Comparison of ENCODE assay signal across 9 mouse cellular contexts in genomic region chr4:62735878-62736277, GRCm38 (mm10).
DNase-seq lines count a peak whose midpoint lies in the region; ATAC-seq and TF ChIP-seq lines count a peak whose summit lies in the region.
"Had no signal": no experiment of that assay in that cellular context is flagged by ENCODE, and none has a peak within 500 bp of the region (broad histone marks: within the 10 kb centered on the region; RNA-seq: fewer than 3 reads in every experiment).

No protein-coding gene starts in this region.

- DNase-seq in forebrain, postnatal 0 days = peak; percentile 2
- DNase-seq in midbrain, postnatal 0 days (ENCODE audit: low spot score) = peak; percentile 56
- DNase-seq in thymus, postnatal 0 days (ENCODE audit: low spot score) = no peak
- DNase-seq in frontal cortex, postnatal 14 days (ENCODE audit: low spot score in 2 of 2) = no peak
- DNase-seq: embryo, embryonic 11 days had no signal

- H3K27ac ChIP-seq in forebrain, postnatal 0 days (ENCODE audit: low read depth, low read length) = no peak overlapping the region
- H3K27ac ChIP-seq in forebrain, embryonic 12.5 days = no peak overlapping the region
- H3K27ac ChIP-seq in midbrain, postnatal 0 days (ENCODE audit: low read depth, low read length) = no peak overlapping the region
- no peak overlapping the region for H3K27ac ChIP-seq in midbrain, embryonic 13.5 days
- peak overlapping the region; percentile 84 for H3K27ac ChIP-seq in heart, embryonic 13.5 days (replicated peaks)
- peak overlapping the region; percentile 81 for H3K27ac ChIP-seq in stomach, embryonic 15.5 days

- H3K9me3 ChIP-seq in forebrain, postnatal 0 days (ENCODE audit: low read length) = no peaks in the 10 kb centered on the region
- no peaks in the 10 kb centered on the region for H3K9me3 ChIP-seq in forebrain, embryonic 12.5 days
- no peaks in the 10 kb centered on the region for H3K9me3 ChIP-seq in midbrain, postnatal 0 days (ENCODE audit: low read length)
- no peaks in the 10 kb centered on the region for H3K9me3 ChIP-seq in midbrain, embryonic 13.5 days
- no peaks in the 10 kb centered on the region for H3K9me3 ChIP-seq in heart, embryonic 13.5 days
- H3K9me3 ChIP-seq in stomach, embryonic 15.5 days = no peaks in the 10 kb centered on the region

- H3K27me3 ChIP-seq in forebrain, postnatal 0 days (ENCODE audit: insufficient read depth, low read length) = no peaks in the 10 kb centered on the region
- H3K27me3 ChIP-seq in forebrain, embryonic 12.5 days = no peaks in the 10 kb centered on the region
- H3K27me3 ChIP-seq in midbrain, postnatal 0 days (ENCODE audit: insufficient read depth, low read length) = no peaks in the 10 kb centered on the region
- no peaks in the 10 kb centered on the region for H3K27me3 ChIP-seq in midbrain, embryonic 13.5 days
- no peaks in the 10 kb centered on the region for H3K27me3 ChIP-seq in heart, embryonic 13.5 days (replicated peaks)
- no peaks in the 10 kb centered on the region for H3K27me3 ChIP-seq in stomach, embryonic 15.5 days (replicated peaks)

- ATAC-seq in forebrain, postnatal 0 days = peak; percentile 44; the same call in 1 of the 2 replicates
- no peak for ATAC-seq in forebrain, embryonic 12.5 days (ENCODE audit: low FRiP score)
- no peak for ATAC-seq in midbrain, postnatal 0 days (ENCODE audit: low FRiP score)
- ATAC-seq in midbrain, embryonic 13.5 days = no peak
- ATAC-seq in heart, embryonic 13.5 days (ENCODE audit: extremely low read depth, insufficient number of reproducible peaks, low FRiP score, low TSS enrichment) = no peak
- no peak for ATAC-seq in stomach, embryonic 15.5 days (ENCODE audit: insufficient read depth, low FRiP score, low read depth)

- H3K4me1 ChIP-seq in forebrain, postnatal 0 days (ENCODE audit: insufficient read depth) = 0 out of 2 replicates have a peak, but pooled peaks cover 7% of the 10 kb centered on the region
- peaks cover 10% of the 10 kb centered on the region for H3K4me1 ChIP-seq in forebrain, embryonic 12.5 days
- no peaks in the 10 kb centered on the region; the same call in 1 of the 2 replicates for H3K4me1 ChIP-seq in midbrain, postnatal 0 days (ENCODE audit: insufficient read depth, low read length)
- H3K4me1 ChIP-seq in midbrain, embryonic 13.5 days (replicated peaks) = peaks cover 17% of the 10 kb centered on the region
- H3K4me1 ChIP-seq in heart, embryonic 13.5 days = peaks cover 85% of the 10 kb centered on the region
- peaks cover 53% of the 10 kb centered on the region for H3K4me1 ChIP-seq in stomach, embryonic 15.5 days

- no peak overlapping the region for H3K4me2 ChIP-seq in forebrain, postnatal 0 days (ENCODE audit: low read depth)
- no peak overlapping the region for H3K4me2 ChIP-seq in forebrain, embryonic 12.5 days
- H3K4me2 ChIP-seq in midbrain, postnatal 0 days (ENCODE audit: low read depth, low read length, poor library complexity, severe bottlenecking) = no peak overlapping the region
- no peak overlapping the region for H3K4me2 ChIP-seq in midbrain, embryonic 13.5 days (replicated peaks)
- H3K4me2 ChIP-seq in heart, embryonic 13.5 days = peak overlapping the region; percentile 26
- H3K4me2 ChIP-seq in stomach, embryonic 15.5 days = no peak overlapping the region

- no peaks in the 10 kb centered on the region for H3K36me3 ChIP-seq in forebrain, postnatal 0 days (ENCODE audit: insufficient read depth)
- no peaks in the 10 kb centered on the region for H3K36me3 ChIP-seq in forebrain, embryonic 12.5 days (replicated peaks)
- no peaks in the 10 kb centered on the region for H3K36me3 ChIP-seq in midbrain, postnatal 0 days (ENCODE audit: insufficient read depth, low read length)
- H3K36me3 ChIP-seq in midbrain, embryonic 13.5 days = no peaks in the 10 kb centered on the region
- no peaks in the 10 kb centered on the region for H3K36me3 ChIP-seq in heart, embryonic 13.5 days
- no peaks in the 10 kb centered on the region for H3K36me3 ChIP-seq in stomach, embryonic 15.5 days

- WGBS in forebrain, postnatal 0 days = 49% methylated on average over 9 of the region's 9 CpGs
- WGBS in forebrain, embryonic 12.5 days = 71% methylated on average over 9 of the region's 9 CpGs
- 52% methylated on average over 9 of the region's 9 CpGs for WGBS in midbrain, postnatal 0 days
- WGBS in midbrain, embryonic 13.5 days = 64% methylated on average over 9 of the region's 9 CpGs
- 35% methylated on average over 9 of the region's 9 CpGs for WGBS in heart, embryonic 13.5 days
- 55% methylated on average over 9 of the region's 9 CpGs for WGBS in stomach, embryonic 15.5 days

- no peak overlapping the region for H3K9ac ChIP-seq in forebrain, postnatal 0 days
- no peak overlapping the region for H3K9ac ChIP-seq in forebrain, embryonic 12.5 days
- H3K9ac ChIP-seq in midbrain, postnatal 0 days (replicated peaks; ENCODE audit: low read length, poor library complexity, severe bottlenecking) = no peak overlapping the region
- H3K9ac ChIP-seq in midbrain, embryonic 13.5 days (replicated peaks) = no peak overlapping the region
- H3K9ac ChIP-seq in heart, embryonic 13.5 days = peak overlapping the region; percentile 74
- H3K9ac ChIP-seq in stomach, embryonic 15.5 days = no peak overlapping the region

- no peak for TF ChIP-seq CTCF in forebrain, postnatal 0 days (IDR thresholded peaks at IDR 0.05; ENCODE audit: low read depth)
- TF ChIP-seq CTCF in midbrain, postnatal 0 days (IDR thresholded peaks at IDR 0.05) = no peak

- H3K4me3 ChIP-seq in forebrain, postnatal 0 days (ENCODE audit: low read depth, low read length) = no peak overlapping the region
- H3K4me3 ChIP-seq in forebrain, embryonic 12.5 days (replicated peaks) = no peak overlapping the region
- no peak overlapping the region for H3K4me3 ChIP-seq in midbrain, postnatal 0 days (ENCODE audit: low read depth, low read length)
- no peak overlapping the region for H3K4me3 ChIP-seq in midbrain, embryonic 13.5 days (replicated peaks)
- no peak overlapping the region for H3K4me3 ChIP-seq in heart, embryonic 13.5 days
- no peak overlapping the region for H3K4me3 ChIP-seq in stomach, embryonic 15.5 days (replicated peaks)

Comparison
In these comparisons a context has a peak if more than half of its experiments do, and no peak if none do; other contexts are left out.
1. DNase-seq: peak in forebrain, postnatal 0 days (single experiment) and midbrain, postnatal 0 days (single experiment); none in thymus, postnatal 0 days (single experiment) and frontal cortex, postnatal 14 days (0 of 2).
2. H3K27ac ChIP-seq: peak in heart, embryonic 13.5 days (single experiment) and stomach, embryonic 15.5 days (single experiment); none in forebrain, postnatal 0 days (single experiment), forebrain, embryonic 12.5 days (single experiment), midbrain, postnatal 0 days (single experiment) and midbrain, embryonic 13.5 days (single experiment).